Mouse (Mus musculus) E14TG2a.4 (cell line): ENCODE results near the gene Clic4.

Experiments used
- CTCF ChIP-seq: conservative IDR thresholded peaks from 2 replicates; pipeline ENCODE4 v1.5.1; 2014; ENCODE audit warnings: low read length
- NANOG ChIP-seq: IDR thresholded peaks from 2 replicates; pipeline ENCODE4 v1.6.1; 2014; ENCODE audit warnings: borderline replicate concordance, low read length, mixed read lengths
- POU5F1 ChIP-seq: IDR thresholded peaks from 2 replicates; pipeline ENCODE4 v1.6.1; 2014; ENCODE audit warnings: low read length, borderline replicate concordance

- TF ChIP-seq CTCF (no peak), NANOG (no peak), POU5F1 (no peak)
These were observed 26.2 kb downstream of the Clic4 start for GRCm38 (mm10) chr4:135246444-135246843.
